Mouse (Mus musculus): ENCODE measurements around the gene B3galt1.

DNA sequence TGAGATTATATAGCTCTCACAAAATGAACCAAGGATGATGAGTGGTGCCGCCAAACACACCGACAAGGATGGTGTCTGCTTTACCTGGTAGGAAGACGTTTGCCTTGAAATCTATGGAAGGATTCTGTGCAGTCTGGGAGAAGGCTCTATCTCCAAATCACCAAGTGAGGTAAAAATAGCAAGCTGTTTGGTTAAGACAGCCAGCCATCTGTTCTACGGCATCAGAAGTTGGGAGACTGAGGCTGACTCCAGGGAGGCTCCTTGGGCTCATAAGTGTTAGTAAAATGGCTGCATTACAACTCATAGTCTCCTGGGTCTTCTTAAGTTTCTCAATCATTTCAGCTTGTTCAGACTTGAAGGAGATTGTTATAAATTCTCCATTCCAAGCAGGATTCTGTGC, 91.7 kb downstream of the B3galt1 start:
- TF ChIP-seq ZNF384 (IDR thresholded peaks at IDR 0.05; ENCODE audit: low read depth, low read length), result no peak
- TF ChIP-seq CTCF (IDR thresholded peaks at IDR 0.05 in 2 of 3, conservative IDR thresholded peaks at IDR 0.05 in 1 of 3; ENCODE audit: control insufficient read depth in 1 of 3, insufficient read depth in 1 of 3, low read depth in 2 of 3, low read length in 3 of 3, poor library complexity in 1 of 3, severe bottlenecking in 1 of 3), result no peak
- TF ChIP-seq TCF12 (IDR thresholded peaks at IDR 0.05; ENCODE audit: low read depth, low read length), result no peak
- no peak for TF ChIP-seq NELFE (IDR thresholded peaks at IDR 0.05; ENCODE audit: low read depth, low read length)
- TF ChIP-seq UBTF (IDR thresholded peaks at IDR 0.05; ENCODE audit: borderline replicate concordance, insufficient read depth, low read depth, low read length), result no peak
- no peak for TF ChIP-seq CHD2 (IDR thresholded peaks at IDR 0.05; ENCODE audit: low read length)
- TF ChIP-seq USF2 (IDR thresholded peaks at IDR 0.05; ENCODE audit: borderline replicate concordance in 1 of 2, insufficient read depth in 1 of 2, low read depth in 1 of 2, low read length in 2 of 2), result no peak
- no peak for TF ChIP-seq POLR2A (IDR thresholded peaks at IDR 0.05; ENCODE audit: control insufficient read depth in 1 of 2, insufficient read depth in 1 of 2, low read depth in 1 of 2, low read length in 2 of 2, poor library complexity in 1 of 2)
- TF ChIP-seq ZMIZ1 (IDR thresholded peaks at IDR 0.05; ENCODE audit: low read depth, low read length), result no peak
- no peak for TF ChIP-seq RAD21 (IDR thresholded peaks at IDR 0.05; ENCODE audit: low read depth, low read length)

All from MEL (cell line).